Mouse (Mus musculus) megakaryocyte, adult 5-6 weeks (primary cell): ENCODE measurements at regions not wholly inside any gene's neighbourhood (a gene's known extent, or its start where the extent isn't known, plus 50 kb on each side); places are given as distances from the start of the nearest gene placed in this dataset.

Experiments used
- ATAC-seq: 2 replicates; pipeline ENCODE4 v1.8.0; 2016; ENCODE audit warnings: mild to moderate bottlenecking, inconsistent platforms; ENCODE audit not compliant: poor library complexity, severe bottlenecking

DNA sequence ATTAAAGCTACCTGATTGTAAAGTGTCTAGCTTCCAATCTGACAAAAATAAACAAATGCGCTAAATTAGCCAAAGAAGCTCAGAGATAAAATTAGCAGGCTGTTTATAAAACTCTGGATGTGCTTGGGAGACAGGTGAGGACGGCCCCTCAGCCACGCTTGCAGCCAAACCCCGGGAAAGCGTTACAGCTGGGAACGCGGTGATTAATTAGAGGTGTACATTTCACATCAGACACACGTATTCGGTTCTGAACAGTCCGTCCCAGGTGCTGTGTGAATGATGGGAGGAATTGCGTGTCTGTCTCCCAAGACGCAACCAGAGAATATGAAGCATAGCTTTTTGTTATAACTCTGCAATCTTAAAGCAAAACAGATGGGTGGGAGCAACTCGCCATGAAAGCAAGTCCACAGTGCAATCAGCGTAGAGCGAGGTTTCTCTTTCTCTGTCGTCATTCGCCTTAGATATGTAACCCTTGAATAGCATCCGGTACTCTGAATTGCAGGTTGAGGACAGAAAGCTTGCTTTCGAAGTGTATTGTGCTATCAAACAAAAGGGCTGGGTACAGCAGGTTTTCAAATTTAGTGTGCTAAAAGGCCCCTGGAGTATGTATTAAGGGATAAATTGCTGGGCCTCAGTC is 123.0 kb upstream of the Fn1 start:
- ATAC-seq: no peak

DNA sequence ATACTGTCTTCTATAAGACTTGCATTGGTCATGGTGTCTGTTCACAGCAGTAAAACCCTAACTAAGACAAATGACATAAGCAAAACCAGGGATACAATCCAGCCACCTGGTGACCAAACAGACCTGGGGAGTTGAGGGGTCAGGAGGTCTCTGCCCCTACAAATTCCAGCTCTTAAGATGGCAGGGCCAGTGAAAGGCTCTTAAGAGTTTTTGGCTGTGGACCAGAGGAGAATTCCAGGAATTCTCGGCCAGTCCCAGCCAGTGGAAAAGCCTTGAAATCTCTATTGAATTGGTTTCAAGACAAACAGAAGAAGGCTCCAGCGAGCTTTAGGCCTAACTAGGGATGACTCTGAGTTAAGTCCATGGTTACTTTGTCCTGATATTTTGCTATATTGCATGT is 119.5 kb upstream of the Fn1 start:
- no peak for ATAC-seq

- ATAC-seq: no peak
Measured at GRCm38 (mm10) chr1:71771798-71772197, 118.8 kb upstream of the Fn1 start.

- no peak for ATAC-seq
Measured at GRCm38 (mm10) chr1:71769595-71769994, 116.6 kb upstream of the Fn1 start.

DNA sequence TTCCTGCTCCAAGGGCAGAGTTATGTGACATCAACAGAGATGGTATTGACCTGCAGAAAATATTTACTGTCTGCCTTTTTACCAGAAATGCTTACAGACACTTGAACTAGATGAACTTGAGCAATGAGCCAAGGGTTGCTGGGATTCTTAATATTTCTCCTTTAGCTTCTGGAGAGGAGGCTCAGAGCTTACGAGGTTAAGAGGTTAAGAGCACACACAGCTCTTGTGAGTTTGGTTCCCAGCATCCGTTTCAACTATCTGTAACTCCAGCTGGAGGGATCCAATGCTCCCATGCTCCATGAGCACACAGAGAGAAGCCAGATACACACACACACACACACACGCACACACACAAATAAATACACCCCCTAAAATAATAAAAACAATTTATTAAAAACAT is 114.7 kb upstream of the Fn1 start:
- ATAC-seq: no peak

GRCm38 (mm10) chr1:71767076-71767475 is 114.1 kb upstream of the Fn1 start:
- ATAC-seq: no peak

DNA sequence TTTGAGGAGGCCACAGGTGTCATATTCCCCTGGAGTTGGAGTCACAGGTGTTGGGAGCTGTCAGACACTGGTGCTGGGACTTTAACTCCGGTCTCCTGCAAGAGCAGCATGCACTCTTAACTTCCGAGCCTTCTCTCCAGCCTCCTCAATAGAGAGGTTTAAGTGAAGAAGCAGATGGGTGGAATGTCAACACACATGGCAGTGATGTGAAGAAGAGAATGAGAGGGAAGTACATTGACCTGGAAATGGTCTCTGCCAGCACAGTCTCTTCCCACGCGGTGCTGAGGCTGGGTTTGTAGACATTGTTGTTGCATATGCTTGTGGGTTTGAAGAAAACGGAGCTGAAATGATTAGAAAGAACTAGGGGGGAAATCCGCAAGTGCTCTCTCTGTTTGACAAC is 112.0 kb upstream of the Fn1 start:
- ATAC-seq: no peak

- no peak for ATAC-seq
Measured at GRCm38 (mm10) chr1:71763530-71763929, 110.5 kb upstream of the Fn1 start.

DNA sequence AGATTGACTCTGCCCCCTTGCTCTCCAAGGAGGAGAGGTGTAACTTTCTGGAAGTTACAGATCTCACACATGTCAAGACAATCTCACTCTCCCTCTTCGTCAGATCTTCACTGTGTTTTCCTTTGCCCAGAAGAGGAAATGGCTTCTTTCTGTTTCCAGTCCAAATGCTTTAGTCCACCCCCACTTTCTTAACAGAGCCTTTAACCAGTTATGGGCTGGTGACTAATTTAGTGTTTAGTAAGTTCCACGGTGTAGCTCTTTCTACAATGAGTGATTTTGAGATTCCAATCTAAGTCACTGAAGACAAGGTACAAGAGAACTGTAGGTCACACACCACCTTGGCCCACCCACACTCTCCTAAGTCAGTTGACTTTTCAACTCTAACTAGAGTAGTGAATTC is 107.3 kb upstream of the Fn1 start:
- ATAC-seq: peak; percentile 66

DNA sequence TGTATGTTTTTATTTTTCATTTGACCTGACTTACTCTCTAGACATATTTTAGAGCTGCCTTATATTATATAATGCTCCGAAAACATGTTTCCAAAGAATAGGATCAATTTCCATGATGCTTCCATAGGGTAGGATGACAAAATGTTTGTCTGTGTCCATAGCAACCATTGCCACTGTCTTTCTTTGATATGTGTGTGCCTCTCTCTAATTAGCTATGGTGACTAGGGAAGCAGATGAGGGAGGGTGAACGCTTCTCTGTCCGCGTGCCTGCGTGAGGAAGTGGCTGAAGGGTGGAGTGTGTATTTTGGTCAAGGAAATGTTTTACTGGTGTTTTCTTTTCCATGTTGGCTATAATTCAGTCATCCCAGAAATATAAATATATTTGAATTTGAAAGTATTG is 104.2 kb upstream of the Fn1 start:
- peak; percentile 48; the same call in 1 of the 2 replicates for ATAC-seq

GRCm38 (mm10) chr1:71756159-71756558 is 103.2 kb upstream of the Fn1 start:
- no peak for ATAC-seq

DNA sequence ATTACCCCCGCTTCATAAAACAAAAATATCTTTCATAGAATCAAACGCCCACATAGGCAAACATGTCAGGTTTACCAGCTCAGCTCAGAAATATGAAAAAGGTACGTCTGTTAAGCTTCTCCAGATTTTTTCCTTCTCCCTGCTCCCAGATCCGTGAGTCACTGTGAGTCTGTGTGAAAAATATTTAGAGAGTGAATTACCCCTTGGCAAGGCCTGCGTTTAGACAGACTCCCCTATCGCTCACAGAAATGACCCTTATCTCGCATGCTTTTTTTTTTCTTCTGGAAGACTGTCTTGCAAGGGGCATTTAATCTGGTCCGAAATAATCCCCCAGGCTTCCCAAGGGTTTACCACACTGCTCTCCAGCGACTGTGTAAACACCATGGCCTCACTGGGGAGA is 102.4 kb upstream of the Fn1 start:
- no peak for ATAC-seq

GRCm38 (mm10) chr1:71752351-71752750 is 99.4 kb upstream of the Fn1 start:
- no peak for ATAC-seq

- ATAC-seq: no peak
Measured at GRCm38 (mm10) chr1:71751601-71752000, 98.6 kb upstream of the Fn1 start.

DNA sequence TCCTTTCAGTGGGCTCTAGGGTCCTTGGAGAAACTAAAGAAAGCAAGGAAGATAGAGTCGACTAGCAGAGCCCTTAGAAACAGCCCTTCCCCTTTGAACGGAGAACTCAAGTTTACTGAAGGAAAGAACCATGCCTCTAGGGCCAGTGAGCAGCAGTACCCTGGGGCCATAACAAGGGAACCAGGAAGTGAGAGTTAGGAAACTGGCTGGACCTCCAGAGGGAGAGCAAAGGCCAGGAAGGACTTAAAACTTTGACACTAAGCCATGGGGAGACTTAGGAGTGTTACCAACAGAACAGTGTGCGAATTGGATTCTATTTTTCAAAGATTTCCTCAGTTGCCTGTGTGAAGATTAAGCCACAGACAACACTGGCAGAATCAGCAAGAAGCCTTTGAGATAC is 82.6 kb upstream of the Fn1 start:
- ATAC-seq: peak; percentile 26

- no peak for ATAC-seq
Measured at GRCm38 (mm10) chr1:71731623-71732022, 78.6 kb upstream of the Fn1 start.

GRCm38 (mm10) chr1:71731011-71731410 is 78.0 kb upstream of the Fn1 start:
- peak; percentile 76 for ATAC-seq

GRCm38 (mm10) chr1:71728852-71729347 is 75.9 kb upstream of the Fn1 start:
- ATAC-seq: peak; percentile 28

GRCm38 (mm10) chr1:71723816-71724215 is 70.8 kb upstream of the Fn1 start:
- ATAC-seq: no peak

DNA sequence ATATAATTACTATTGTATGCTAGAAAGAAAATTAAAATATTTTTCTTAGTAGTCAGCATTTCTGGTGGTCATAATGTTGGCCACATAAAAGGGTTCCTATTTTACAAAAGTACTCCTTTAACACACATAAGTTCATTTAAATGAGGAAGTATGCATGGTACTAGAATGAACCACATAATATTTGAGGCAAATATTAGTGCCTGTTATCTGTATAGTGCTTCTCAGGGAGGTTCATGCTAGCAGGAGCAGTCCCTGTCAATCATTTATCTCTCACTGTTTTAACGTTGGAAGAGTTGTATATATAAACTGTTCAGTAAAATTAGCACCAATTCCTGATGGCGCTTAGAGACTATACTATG is 70.0 kb upstream of the Fn1 start:
- peak; percentile 60 for ATAC-seq

GRCm38 (mm10) chr1:71722211-71723038 is 69.4 kb upstream of the Fn1 start:
- ATAC-seq: peak; percentile 58
